Mouse (Mus musculus): Measurements from ENCODE around the gene Plau.

- TF ChIP-seq POLR2A (IDR thresholded peaks at IDR 0.05; ENCODE audit: borderline replicate concordance, extremely low read depth, insufficient read depth, insufficient read length, poor library complexity, severe bottlenecking) (no peak), CTCF (IDR thresholded peaks at IDR 0.05; ENCODE audit: borderline replicate concordance, extremely low read depth, insufficient read depth, insufficient read length) (no peak)
Measured at GRCm38 (mm10) chr14:20792243-20792921, 44.1 kb upstream of the Plau start.

Data from brain, embryonic 14.5 days (tissue).